Comparison of ENCODE assay signal across 20 mouse cellular contexts in the genomic region with DNA sequence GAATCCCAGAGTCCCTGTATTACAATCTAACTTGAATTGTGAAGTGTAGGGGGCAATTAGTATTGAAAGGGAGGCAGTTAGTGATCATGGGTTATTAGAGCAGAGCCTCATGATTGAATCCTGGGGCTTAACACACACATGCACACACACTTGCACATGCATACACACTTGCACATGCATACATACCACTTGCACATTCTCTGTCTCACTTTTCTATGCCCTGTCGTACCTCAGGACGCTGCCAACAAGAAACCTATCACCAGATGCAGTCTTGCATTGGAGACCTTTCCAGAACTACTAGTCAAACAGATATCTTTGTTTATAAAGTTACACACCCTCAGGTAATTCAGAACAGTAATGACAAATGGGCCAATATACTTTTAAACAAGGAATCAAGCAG.
DNase-seq lines count a peak whose midpoint lies in the region; ATAC-seq and TF ChIP-seq lines count a peak whose summit lies in the region.
"Had no signal": no experiment of that assay in that cellular context is flagged by ENCODE, and none has a peak within 500 bp of the region (broad histone marks: within the 10 kb centered on the region; RNA-seq: fewer than 3 reads in every experiment).

No protein-coding gene starts in this region.

- TF ChIP-seq CTCF in heart, adult 2 months (IDR thresholded peaks at IDR 0.05): no peak
- TF ChIP-seq CTCF in midbrain, postnatal 0 days (IDR thresholded peaks at IDR 0.05): no peak

- no peaks in the 10 kb centered on the region for H3K79me2 ChIP-seq in heart, adult 2 months (replicated peaks; ENCODE audit: control insufficient read depth, insufficient read depth, low read length)

- no peaks in the 10 kb centered on the region for H3K9me3 ChIP-seq in liver, embryonic 11.5 days (ENCODE audit: control insufficient read depth, low read length)
- H3K9me3 ChIP-seq in liver, embryonic 12.5 days (replicated peaks): no peaks in the 10 kb centered on the region; the same call in 1 of the 2 replicates
- no peaks in the 10 kb centered on the region for H3K9me3 ChIP-seq in limb, embryonic 10.5 days (replicated peaks)
- H3K9me3 ChIP-seq in midbrain, postnatal 0 days (ENCODE audit: low read length): no peaks in the 10 kb centered on the region
- H3K9me3 ChIP-seq: embryonic facial prominence, embryonic 12.5 days; forebrain, embryonic 13.5 days; forebrain, embryonic 15.5 days had no signal

- ATAC-seq in liver, embryonic 11.5 days (replicated peaks; ENCODE audit: low FRiP score): no peak
- ATAC-seq in liver, embryonic 12.5 days: no peak
- no peak for ATAC-seq in midbrain, postnatal 0 days (ENCODE audit: low FRiP score)
- ATAC-seq: forebrain, embryonic 13.5 days; forebrain, embryonic 15.5 days; forebrain, postnatal 0 days had no signal

- 82% methylated on average over 2 of the region's 2 CpGs for whole genome bisulfite sequencing in heart, adult 2 months
- WGBS in liver, embryonic 11.5 days: 83% methylated on average over 2 of the region's 2 CpGs
- WGBS in liver, embryonic 12.5 days (ENCODE audit: insufficient replicate concordance): 62% methylated on average over 2 of the region's 2 CpGs
- 97% methylated on average over 2 of the region's 2 CpGs for WGBS in limb, embryonic 10.5 days
- WGBS in midbrain, postnatal 0 days: 93% methylated on average over 2 of the region's 2 CpGs

- no peaks in the 10 kb centered on the region for H3K36me3 ChIP-seq in heart, adult 2 months (ENCODE audit: control insufficient read depth, insufficient read depth, low read length)
- H3K36me3 ChIP-seq in liver, embryonic 11.5 days (ENCODE audit: control insufficient read depth, insufficient read depth, low read length): no peaks in the 10 kb centered on the region
- no peaks in the 10 kb centered on the region for H3K36me3 ChIP-seq in liver, embryonic 12.5 days
- no peaks in the 10 kb centered on the region for H3K36me3 ChIP-seq in limb, embryonic 10.5 days
- no peaks in the 10 kb centered on the region for H3K36me3 ChIP-seq in midbrain, postnatal 0 days (ENCODE audit: insufficient read depth, low read length)
- H3K36me3 ChIP-seq: embryonic facial prominence, embryonic 12.5 days; forebrain, embryonic 15.5 days had no signal

- no peak for TF ChIP-seq POLR2A in heart, adult 2 months (IDR thresholded peaks at IDR 0.05; ENCODE audit: insufficient read depth, low read depth, low read length)

- no peak for TF ChIP-seq EP300 in heart, adult 2 months (IDR thresholded peaks at IDR 0.05; ENCODE audit: insufficient read depth, low read depth, low read length)

- no peak overlapping the region for H3K4me3 ChIP-seq in heart, adult 2 months
- no peak overlapping the region for H3K4me3 ChIP-seq in liver, embryonic 11.5 days (ENCODE audit: low read depth, low read length)
- no peak overlapping the region for H3K4me3 ChIP-seq in liver, embryonic 12.5 days
- H3K4me3 ChIP-seq in limb, embryonic 10.5 days: no peak overlapping the region
- no peak overlapping the region for H3K4me3 ChIP-seq in midbrain, postnatal 0 days (ENCODE audit: low read depth, low read length)
- H3K4me3 ChIP-seq: embryonic facial prominence, embryonic 12.5 days; forebrain, embryonic 13.5 days; forebrain, embryonic 15.5 days had no signal

- no peak overlapping the region for H3K4me2 ChIP-seq in liver, embryonic 11.5 days
- no peak overlapping the region for H3K4me2 ChIP-seq in liver, embryonic 12.5 days
- H3K4me2 ChIP-seq in midbrain, postnatal 0 days (ENCODE audit: low read depth, low read length, poor library complexity, severe bottlenecking): no peak overlapping the region
- H3K4me2 ChIP-seq: embryonic facial prominence, embryonic 12.5 days; forebrain, embryonic 13.5 days; forebrain, embryonic 15.5 days had no signal

- H3K9ac ChIP-seq in heart, adult 2 months (ENCODE audit: low read depth, low read length): no peak overlapping the region
- no peak overlapping the region for H3K9ac ChIP-seq in liver, embryonic 11.5 days (ENCODE audit: low read depth, low read length)
- H3K9ac ChIP-seq in liver, embryonic 12.5 days: no peak overlapping the region
- no peak overlapping the region for H3K9ac ChIP-seq in midbrain, postnatal 0 days (replicated peaks; ENCODE audit: low read length, poor library complexity, severe bottlenecking)
- H3K9ac ChIP-seq: embryonic facial prominence, embryonic 12.5 days; forebrain, embryonic 13.5 days; forebrain, embryonic 15.5 days; forebrain, postnatal 0 days had no signal

- intact Hi-C loops in heart, adult 2 months (cut with DNase I): no loop called here

- H3K27ac ChIP-seq in heart, adult 2 months: no peak overlapping the region
- H3K27ac ChIP-seq in liver, embryonic 11.5 days (ENCODE audit: low read depth, low read length): no peak overlapping the region
- H3K27ac ChIP-seq in liver, embryonic 12.5 days: no peak overlapping the region
- no peak overlapping the region for H3K27ac ChIP-seq in limb, embryonic 10.5 days
- H3K27ac ChIP-seq in midbrain, postnatal 0 days (ENCODE audit: low read depth, low read length): no peak overlapping the region
- H3K27ac ChIP-seq: embryonic facial prominence, embryonic 12.5 days; forebrain, embryonic 13.5 days; forebrain, embryonic 15.5 days had no signal

- DNase-seq in heart, adult 11 months: peak; percentile 76
- no peak for DNase-seq in heart, adult 2 months
- peak; percentile 7 for DNase-seq in liver, embryonic 11.5 days (ENCODE audit: low spot score)
- DNase-seq in limb, embryonic 10.5 days (ENCODE audit: low spot score): peak; percentile 12
- DNase-seq in midbrain, postnatal 0 days (ENCODE audit: low spot score): no peak
- DNase-seq: adrenal gland, adult 2 months; adrenal gland, postnatal 10 days; adrenal gland, postnatal 25 days; cerebellum, adult 11 months; cerebellum, adult 18-20 months; cerebellum, adult 8-10 months; cerebellum, adult 9-11 months; cerebellum, postnatal 14 days; cerebellum, postnatal 36 days; embryo, embryonic 11 days; forebrain, postnatal 0 days had no signal

- no peaks in the 10 kb centered on the region for H3K4me1 ChIP-seq in heart, adult 2 months (ENCODE audit: control insufficient read depth, insufficient read depth, low read length)
- H3K4me1 ChIP-seq in liver, embryonic 11.5 days (replicated peaks; ENCODE audit: control insufficient read depth, insufficient read depth, low read length): no peaks in the 10 kb centered on the region
- H3K4me1 ChIP-seq in liver, embryonic 12.5 days: no peaks in the 10 kb centered on the region
- no peaks in the 10 kb centered on the region for H3K4me1 ChIP-seq in limb, embryonic 10.5 days
- H3K4me1 ChIP-seq in midbrain, postnatal 0 days (ENCODE audit: insufficient read depth, low read length): no peaks in the 10 kb centered on the region
- H3K4me1 ChIP-seq: embryonic facial prominence, embryonic 12.5 days; forebrain, embryonic 13.5 days; forebrain, embryonic 15.5 days had no signal

- H3K27me3 ChIP-seq in heart, adult 2 months (ENCODE audit: control insufficient read depth, insufficient read depth, low read length): no peaks in the 10 kb centered on the region
- H3K27me3 ChIP-seq in liver, embryonic 11.5 days (replicated peaks; ENCODE audit: control insufficient read depth, insufficient read depth, low read length): no peaks in the 10 kb centered on the region
- no peaks in the 10 kb centered on the region for H3K27me3 ChIP-seq in liver, embryonic 12.5 days (replicated peaks)
- H3K27me3 ChIP-seq in limb, embryonic 10.5 days (ENCODE audit: low read depth, poor library complexity, severe bottlenecking): no peaks in the 10 kb centered on the region
- no peaks in the 10 kb centered on the region for H3K27me3 ChIP-seq in midbrain, postnatal 0 days (ENCODE audit: insufficient read depth, low read length)
- H3K27me3 ChIP-seq: embryonic facial prominence, embryonic 12.5 days; forebrain, embryonic 13.5 days; forebrain, embryonic 15.5 days had no signal

Comparison
In these comparisons a context has a peak if more than half of its experiments do, and no peak if none do; other contexts are left out.
1. DNase-seq: peak in heart, adult 11 months (single experiment), liver, embryonic 11.5 days (single experiment) and limb, embryonic 10.5 days (single experiment); none in heart, adult 2 months (0 of 2) and midbrain, postnatal 0 days (single experiment).